Mouse (Mus musculus): ENCODE results near the gene Tnni2. TPM values are rescaled to one million over a fixed set of nuclear protein-coding genes. Genes with fewer than 3 reads are reported as not detected.
"Not testable (repeated sequence)": the region's sequence is repeated elsewhere in the genome, so short reads cannot be mapped to it uniquely, and the experiment has no call there.

The Tnni2 gene
- 232 and 484 TPM in 2 replicates for polyA plus RNA-seq (2012; ENCODE audit: insufficient read depth, insufficient read length, missing spikeins)

- peak within 1 kb of the TSS; percentile 8; the same call in 1 of the 2 replicates for H3K4me3 ChIP-seq (ENCODE audit: insufficient read depth, low read depth, low read length)
- H3K27ac ChIP-seq (replicated peaks; ENCODE audit: low read depth, low read length) = 0 out of 2 replicates have a peak within 1 kb of the TSS, but pooled peaks have one; percentile 13
- 0 out of 2 replicates have a peak, but pooled peaks cover 2% of the 10 kb centered on the region for H3K4me1 ChIP-seq (ENCODE audit: control insufficient read depth, insufficient read depth, insufficient read length, low read length)
These were observed at the start of gene Tnni2 for GRCm38 (mm10) chr7:142441585-142441984. Tnni2 (plus strand) TSS chr7:142441808.

GRCm38 (mm10) chr7:142393191-142393590 is 48.4 kb upstream of the Tnni2 start:
- Histone ChIP-seq H3K27ac (replicated peaks; ENCODE audit: low read depth, low read length) (peak overlapping the region; percentile 87), H3K4me1 (ENCODE audit: control insufficient read depth, insufficient read depth, insufficient read length, low read length) (peaks cover 52% of the 10 kb centered on the region), H3K4me3 (ENCODE audit: insufficient read depth, low read depth, low read length) (no peak overlapping the region)

- peaks cover 62% of the 10 kb centered on the region for H3K4me1 ChIP-seq (ENCODE audit: control insufficient read depth, insufficient read depth, insufficient read length, low read length)
- no peak overlapping the region for H3K4me3 ChIP-seq (ENCODE audit: insufficient read depth, low read depth, low read length)
- H3K27ac ChIP-seq (replicated peaks; ENCODE audit: low read depth, low read length) = peak overlapping the region; percentile 87
These were observed 47.1 kb upstream of the Tnni2 start for GRCm38 (mm10) chr7:142394261-142395190.

GRCm38 (mm10) chr7:142395472-142395871 is 46.1 kb upstream of the Tnni2 start:
- H3K4me1 ChIP-seq (ENCODE audit: control insufficient read depth, insufficient read depth, insufficient read length, low read length) = peaks cover 67% of the 10 kb centered on the region
- H3K4me3 ChIP-seq (ENCODE audit: insufficient read depth, low read depth, low read length) = no peak overlapping the region
- H3K27ac ChIP-seq (replicated peaks; ENCODE audit: low read depth, low read length) = peak overlapping the region; percentile 87; the same call in 1 of the 2 replicates

- no peak overlapping the region for H3K4me3 ChIP-seq (ENCODE audit: insufficient read depth, low read depth, low read length)
- H3K4me1 ChIP-seq (ENCODE audit: control insufficient read depth, insufficient read depth, insufficient read length, low read length) = peaks cover 65% of the 10 kb centered on the region
- H3K27ac ChIP-seq (replicated peaks; ENCODE audit: low read depth, low read length) = 0 out of 2 replicates have a peak overlapping the region, but pooled peaks have one; percentile 11
These were observed 45.0 kb upstream of the Tnni2 start for GRCm38 (mm10) chr7:142396611-142397010.

GRCm38 (mm10) chr7:142398052-142398451 is 43.6 kb upstream of the Tnni2 start:
- no peak overlapping the region for H3K4me3 ChIP-seq (ENCODE audit: insufficient read depth, low read depth, low read length)
- H3K4me1 ChIP-seq (ENCODE audit: control insufficient read depth, insufficient read depth, insufficient read length, low read length) = peaks cover 56% of the 10 kb centered on the region
- H3K27ac ChIP-seq (replicated peaks; ENCODE audit: low read depth, low read length) = peak overlapping the region; percentile 81

- Histone ChIP-seq H3K27ac (replicated peaks; ENCODE audit: low read depth, low read length) (peak overlapping the region; percentile 81), H3K4me1 (ENCODE audit: control insufficient read depth, insufficient read depth, insufficient read length, low read length) (peaks cover 44% of the 10 kb centered on the region), H3K4me3 (ENCODE audit: insufficient read depth, low read depth, low read length) (no peak overlapping the region)
These were observed 42.4 kb upstream of the Tnni2 start for GRCm38 (mm10) chr7:142399250-142399649.

GRCm38 (mm10) chr7:142400112-142400749 is 41.4 kb upstream of the Tnni2 start:
- Histone ChIP-seq H3K4me1 (ENCODE audit: control insufficient read depth, insufficient read depth, insufficient read length, low read length) (peaks cover 36% of the 10 kb centered on the region), H3K4me3 (ENCODE audit: insufficient read depth, low read depth, low read length) (no peak overlapping the region), H3K27ac (replicated peaks; ENCODE audit: low read depth, low read length) (no peak overlapping the region)

- Histone ChIP-seq H3K27ac (replicated peaks; ENCODE audit: low read depth, low read length) (no peak overlapping the region), H3K4me3 (ENCODE audit: insufficient read depth, low read depth, low read length) (no peak overlapping the region)
These were observed 40.9 kb upstream of the Tnni2 start for GRCm38 (mm10) chr7:142400750-142401142.

GRCm38 (mm10) chr7:142403591-142403990 is 38.0 kb upstream of the Tnni2 start:
- Histone ChIP-seq H3K4me1 (ENCODE audit: control insufficient read depth, insufficient read depth, insufficient read length, low read length) (peaks cover 15% of the 10 kb centered on the region; the same call in 1 of the 2 replicates), H3K4me3 (ENCODE audit: insufficient read depth, low read depth, low read length) (no peak overlapping the region), H3K27ac (replicated peaks; ENCODE audit: low read depth, low read length) (no peak overlapping the region)

More at GRCm38 (mm10) chr7:142400750-142401142, 40.9 kb upstream of the Tnni2 start:
- peaks cover 32% of the 10 kb centered on the region for H3K4me1 ChIP-seq (ENCODE audit: control insufficient read depth, insufficient read depth, insufficient read length, low read length)

- not testable (repeated sequence) for H3K27ac ChIP-seq (replicated peaks; ENCODE audit: low read depth, low read length); H3K4me1 ChIP-seq (ENCODE audit: control insufficient read depth, insufficient read depth, insufficient read length, low read length); H3K4me3 ChIP-seq (ENCODE audit: insufficient read depth, low read depth, low read length)
These were observed 36.5 kb upstream of the Tnni2 start for GRCm38 (mm10) chr7:142405134-142405533.

GRCm38 (mm10) chr7:142407935-142408334 is 33.7 kb upstream of the Tnni2 start:
- H3K4me3 ChIP-seq (ENCODE audit: insufficient read depth, low read depth, low read length) = no peak overlapping the region
- no peak overlapping the region for H3K27ac ChIP-seq (replicated peaks; ENCODE audit: low read depth, low read length)
- H3K4me1 ChIP-seq (ENCODE audit: control insufficient read depth, insufficient read depth, insufficient read length, low read length) = no peaks in the 10 kb centered on the region

- Histone ChIP-seq H3K4me3 (ENCODE audit: insufficient read depth, low read depth, low read length) (no peak overlapping the region), H3K4me1 (ENCODE audit: control insufficient read depth, insufficient read depth, insufficient read length, low read length) (no peaks in the 10 kb centered on the region), H3K27ac (replicated peaks; ENCODE audit: low read depth, low read length) (no peak overlapping the region)
These were observed 32.9 kb upstream of the Tnni2 start for GRCm38 (mm10) chr7:142408686-142409085.

- no peak overlapping the region for H3K27ac ChIP-seq (replicated peaks; ENCODE audit: low read depth, low read length)
- H3K4me3 ChIP-seq (ENCODE audit: insufficient read depth, low read depth, low read length) = no peak overlapping the region
- H3K4me1 ChIP-seq (ENCODE audit: control insufficient read depth, insufficient read depth, insufficient read length, low read length) = no peaks in the 10 kb centered on the region
These were observed 32.0 kb upstream of the Tnni2 start for GRCm38 (mm10) chr7:142409603-142410002.

- no peaks in the 10 kb centered on the region; the same call in 1 of the 2 replicates for H3K4me1 ChIP-seq (ENCODE audit: control insufficient read depth, insufficient read depth, insufficient read length, low read length)
- H3K4me3 ChIP-seq (ENCODE audit: insufficient read depth, low read depth, low read length) = no peak overlapping the region
- no peak overlapping the region for H3K27ac ChIP-seq (replicated peaks; ENCODE audit: low read depth, low read length)
These were observed 28.3 kb upstream of the Tnni2 start for GRCm38 (mm10) chr7:142413285-142413684.

Measured in brown adipose tissue, adult 24 weeks (tissue).